Mouse (Mus musculus) embryonic facial prominence, embryonic 10.5 days (tissue): ENCODE results near the gene Slc25a43. TPM values are rescaled to one million over a fixed set of nuclear protein-coding genes. Genes with fewer than 3 reads are reported as not detected.

Experiments used
- DNase-seq: peaks from one replicate; pipeline ENCODE4 v3.0.0-alpha.2; 2017; ENCODE audit warnings: low spot score
- H3K27ac ChIP-seq: fragments of 300-500 bp; sonication (generic); replicated peaks from 2 replicates; pipeline ENCODE4 v1.5.1; 2016; ENCODE audit warnings: mild to moderate bottlenecking
- H3K27me3 ChIP-seq: fragments of 300-500 bp; sonication (generic); replicated peaks from 2 replicates; pipeline ENCODE4 v1.6.1; 2016; ENCODE audit warnings: low read depth, mild to moderate bottlenecking; ENCODE audit not compliant: poor library complexity, severe bottlenecking
- H3K36me3 ChIP-seq: fragments of 300-500 bp; sonication (generic); replicated peaks from 2 replicates; pipeline ENCODE4 v1.6.1; 2016; ENCODE audit warnings: mild to moderate bottlenecking, moderate library complexity
- H3K4me1 ChIP-seq: fragments of 300-500 bp; sonication (generic); 2 replicates; pipeline ENCODE4 v1.6.1; 2016
- H3K4me3 ChIP-seq: fragments of 300-500 bp; sonication (generic); 2 replicates; pipeline ENCODE4 v1.5.1; 2016; ENCODE audit warnings: mild to moderate bottlenecking, moderate library complexity
- H3K9me3 ChIP-seq: fragments of 300-500 bp; sonication (generic); 2 replicates; pipeline ENCODE4 v1.6.1; 2016; ENCODE audit warnings: mild to moderate bottlenecking
- WGBS: fragments of 180-500 bp; shearing (Covaris S2); methylation state at CpG from one replicate; pipeline ENCODE4 v1.1.7; 2016; 5-methylcytosine and 5-hydroxymethylcytosine counted together
- polyA plus RNA-seq: library from polyadenylated mRNA; unstranded; fragments of >200 nt; fragmentation: Nextera tagmentation; extraction: Ambion mirVana; gene quantifications from 2 replicates; pipeline ENCODE4 v1.2.1, GENCODE M21; 2016

Slc25a43 gene
- polyA plus RNA-seq, 1 experiment from 2014 or later: 2.0 TPM

GRCm38 (mm10) chrX:36758566-36758965, 15.1 kb downstream of the Slc25a43 start:
- DNase-seq: no peak
- no peak overlapping the region for H3K27ac ChIP-seq
- 70% methylated on average over 6 of the region's 6 CpGs for WGBS
- H3K9me3 ChIP-seq: no peaks in the 10 kb centered on the region
- H3K27me3 ChIP-seq: no peaks in the 10 kb centered on the region
- H3K4me1 ChIP-seq: no peaks in the 10 kb centered on the region
- no peak overlapping the region for H3K4me3 ChIP-seq
- no peaks in the 10 kb centered on the region for H3K36me3 ChIP-seq

- H3K9me3 ChIP-seq: no peaks in the 10 kb centered on the region
- WGBS: 65% methylated on average over 6 of the region's 6 CpGs
- no peak overlapping the region for H3K27ac ChIP-seq
Observed at GRCm38 (mm10) chrX:36760946-36761635, 17.6 kb downstream of the Slc25a43 start.

GRCm38 (mm10) chrX:36762289-36762688, 18.8 kb downstream of the Slc25a43 start:
- Histone ChIP-seq H3K36me3 (no peaks in the 10 kb centered on the region), H3K27ac (no peak overlapping the region), H3K27me3 (no peaks in the 10 kb centered on the region), H3K9me3 (no peaks in the 10 kb centered on the region), H3K4me1 (no peaks in the 10 kb centered on the region), H3K4me3 (no peak overlapping the region)
- WGBS: 84% methylated on average over 5 of the region's 5 CpGs
- DNase-seq: no peak

More at GRCm38 (mm10) chrX:36760946-36761635, 17.6 kb downstream of the Slc25a43 start:
- H3K36me3 ChIP-seq: no peaks in the 10 kb centered on the region
- H3K27me3 ChIP-seq: no peaks in the 10 kb centered on the region
- no peaks in the 10 kb centered on the region for H3K4me1 ChIP-seq
- peak; percentile 31 for DNase-seq
- H3K4me3 ChIP-seq: no peak overlapping the region

- H3K27ac ChIP-seq: peak overlapping the region; percentile 51; the same call in 1 of the 2 replicates
- WGBS: 70% methylated on average over 4 of the region's 4 CpGs
- H3K4me3 ChIP-seq: no peak overlapping the region
- H3K27me3 ChIP-seq: no peaks in the 10 kb centered on the region
- H3K4me1 ChIP-seq: no peaks in the 10 kb centered on the region
- H3K9me3 ChIP-seq: no peaks in the 10 kb centered on the region
- H3K36me3 ChIP-seq: no peaks in the 10 kb centered on the region
- no peak for DNase-seq
Observed at GRCm38 (mm10) chrX:36762894-36763293, 19.4 kb downstream of the Slc25a43 start.

GRCm38 (mm10) chrX:36763298-36763933, 20.0 kb downstream of the Slc25a43 start:
- H3K27me3 ChIP-seq: no peaks in the 10 kb centered on the region
- WGBS: 45% methylated on average over 11 of the region's 11 CpGs
- peak overlapping the region; percentile 51 for H3K27ac ChIP-seq
- H3K4me3 ChIP-seq: no peak overlapping the region
- DNase-seq: no peak
- H3K36me3 ChIP-seq: no peaks in the 10 kb centered on the region
- no peaks in the 10 kb centered on the region for H3K9me3 ChIP-seq
- H3K4me1 ChIP-seq: no peaks in the 10 kb centered on the region

- H3K27ac ChIP-seq: peak overlapping the region; percentile 32
Observed at GRCm38 (mm10) chrX:36763934-36764317, 20.5 kb downstream of the Slc25a43 start.

GRCm38 (mm10) chrX:36767386-36767785, 23.9 kb downstream of the Slc25a43 start:
- no peaks in the 10 kb centered on the region for H3K27me3 ChIP-seq
- H3K4me3 ChIP-seq: no peak overlapping the region
- H3K36me3 ChIP-seq: no peaks in the 10 kb centered on the region
- no peaks in the 10 kb centered on the region for H3K4me1 ChIP-seq
- no peak for DNase-seq
- 66% methylated on average over 5 of the region's 5 CpGs for WGBS
- no peaks in the 10 kb centered on the region for H3K9me3 ChIP-seq
- no peak overlapping the region for H3K27ac ChIP-seq

More at GRCm38 (mm10) chrX:36763934-36764317, 20.5 kb downstream of the Slc25a43 start:
- Histone ChIP-seq H3K9me3 (no peaks in the 10 kb centered on the region), H3K36me3 (no peaks in the 10 kb centered on the region), H3K4me1 (no peaks in the 10 kb centered on the region), H3K27me3 (no peaks in the 10 kb centered on the region), H3K4me3 (no peak overlapping the region)
- no peak for DNase-seq
- WGBS: 29% methylated on average over 2 of the region's 2 CpGs

- H3K9me3 ChIP-seq: no peaks in the 10 kb centered on the region
- H3K4me3 ChIP-seq: no peak overlapping the region
- H3K4me1 ChIP-seq: no peaks in the 10 kb centered on the region
- no peak for DNase-seq
- H3K36me3 ChIP-seq: no peaks in the 10 kb centered on the region
- no peak overlapping the region for H3K27ac ChIP-seq
- 82% methylated on average over 6 of the region's 6 CpGs for WGBS
- H3K27me3 ChIP-seq: no peaks in the 10 kb centered on the region
Observed at GRCm38 (mm10) chrX:36772591-36772990, 29.1 kb downstream of the Slc25a43 start.

- H3K4me1 ChIP-seq: no peaks in the 10 kb centered on the region
- no peak overlapping the region for H3K4me3 ChIP-seq
- no peak overlapping the region for H3K27ac ChIP-seq
- H3K36me3 ChIP-seq: no peaks in the 10 kb centered on the region
- no peaks in the 10 kb centered on the region for H3K9me3 ChIP-seq
- H3K27me3 ChIP-seq: no peaks in the 10 kb centered on the region
- 92% methylated on average over 5 of the region's 5 CpGs for WGBS
- no peak for DNase-seq
Observed at GRCm38 (mm10) chrX:36775520-36775919, 32.1 kb downstream of the Slc25a43 start.

GRCm38 (mm10) chrX:36777694-36778093, 34.2 kb downstream of the Slc25a43 start:
- H3K27me3 ChIP-seq: no peaks in the 10 kb centered on the region
- WGBS: 71% methylated on average over 4 of the region's 4 CpGs
- H3K4me1 ChIP-seq: no peaks in the 10 kb centered on the region
- no peak overlapping the region for H3K4me3 ChIP-seq
- H3K9me3 ChIP-seq: no peaks in the 10 kb centered on the region
- no peak overlapping the region for H3K27ac ChIP-seq
- no peak for DNase-seq
- no peaks in the 10 kb centered on the region for H3K36me3 ChIP-seq

- H3K27me3 ChIP-seq: no peaks in the 10 kb centered on the region
- no peaks in the 10 kb centered on the region for H3K4me1 ChIP-seq
- H3K27ac ChIP-seq: no peak overlapping the region
- H3K36me3 ChIP-seq: no peaks in the 10 kb centered on the region
- H3K9me3 ChIP-seq: no peaks in the 10 kb centered on the region
- no peak for DNase-seq
- no peak overlapping the region for H3K4me3 ChIP-seq
- 56% methylated on average over 4 of the region's 4 CpGs for WGBS
Observed at GRCm38 (mm10) chrX:36789360-36789759, 45.9 kb downstream of the Slc25a43 start.

- H3K4me1 ChIP-seq: peaks cover 3% of the 10 kb centered on the region; the same call in 1 of the 2 replicates
- no peak for DNase-seq
- WGBS: 63% methylated on average over 5 of the region's 5 CpGs
- no peak overlapping the region for H3K4me3 ChIP-seq
- no peak overlapping the region for H3K27ac ChIP-seq
- H3K36me3 ChIP-seq: peaks cover 17% of the 10 kb centered on the region
- no peaks in the 10 kb centered on the region for H3K27me3 ChIP-seq
- no peaks in the 10 kb centered on the region for H3K9me3 ChIP-seq
Observed at GRCm38 (mm10) chrX:36794571-36794970, 51.1 kb downstream of the Slc25a43 start.
